Mouse (Mus musculus) cerebellum, adult 2 months (tissue): Measurements from ENCODE around the gene Ndufa13. TPM values are rescaled to one million over a fixed set of nuclear protein-coding genes. Genes with fewer than 3 reads are reported as not detected.

Experiments used
- DNase-seq, 2 experiments: peaks; one replicate each; pipeline ENCODE4 v3.0.0; 2021
- H3K27ac ChIP-seq: fragments of 200-500 bp; 2 replicates; pipeline ENCODE4 v1.5.1; 2012; ENCODE audit warnings: low read length, control low read depth, inconsistent platforms; ENCODE audit not compliant: insufficient read depth
- H3K27me3 ChIP-seq: fragments of 200-500 bp; 2 replicates; pipeline ENCODE4 v1.6.1; 2012; ENCODE audit warnings: inconsistent platforms, mild to moderate bottlenecking, low read length, moderate library complexity; ENCODE audit not compliant: control insufficient read depth, insufficient read depth
- H3K4me1 ChIP-seq: fragments of 200-500 bp; 2 replicates; pipeline ENCODE4 v1.6.1; 2011; ENCODE audit warnings: low read length; ENCODE audit not compliant: control insufficient read depth, insufficient read depth
- H3K4me3 ChIP-seq: fragments of 200-500 bp; replicated peaks from 2 replicates; pipeline ENCODE3; 2011; ENCODE audit warnings: mild to moderate bottlenecking, low read depth, low read length, control low read depth; ENCODE audit not compliant: insufficient read depth
- CTCF ChIP-seq: fragments of 200-500 bp; IDR thresholded peaks from 2 replicates; pipeline ENCODE4 v1.5.1; 2011; ENCODE audit warnings: low read depth, mild to moderate bottlenecking, control low read depth, low read length, moderate library complexity, borderline replicate concordance; ENCODE audit not compliant: insufficient read depth
- POLR2A ChIP-seq: fragments of 200-500 bp; IDR thresholded peaks from 2 replicates; pipeline ENCODE4 v1.6.1; 2011; ENCODE audit warnings: low read length, control low read depth, borderline replicate concordance; ENCODE audit not compliant: insufficient read depth
- WGBS: fragments of 180-500 bp; shearing (Covaris S2); methylation state at CpG from one replicate; pipeline ENCODE4 v1.1.7; 2018; 5-methylcytosine and 5-hydroxymethylcytosine counted together
- polyA plus RNA-seq: library from polyadenylated mRNA; depleted of rRNA; stranded (reverse); fragments of >200 nt; gene quantifications from 2 replicates; pipeline ENCODE4 v1.2.3, GENCODE M21; 2012

The Ndufa13 gene
- polyA plus RNA-seq, 1 experiment: 239 TPM

GRCm38 (mm10) chr8:69882833-69883600 lies 19.3 kb downstream of the Ndufa13 start:
- peaks cover 4% of the 10 kb centered on the region; the same call in 1 of the 2 replicates for H3K27me3 ChIP-seq
- no peak for TF ChIP-seq CTCF
- no peak for TF ChIP-seq POLR2A
- 17% methylated on average over 52 of the region's 52 CpGs for WGBS
- no peak overlapping the region for H3K27ac ChIP-seq
- peaks cover 7% of the 10 kb centered on the region; the same call in 1 of the 2 replicates for H3K4me1 ChIP-seq
- no peak overlapping the region for H3K4me3 ChIP-seq
- no peak for DNase-seq

- H3K27me3 ChIP-seq: peaks cover 4% of the 10 kb centered on the region; the same call in 1 of the 2 replicates
- WGBS: 3% methylated on average over 103 of the region's 103 CpGs
- H3K27ac ChIP-seq: no peak overlapping the region
- no peak overlapping the region for H3K4me3 ChIP-seq
- TF ChIP-seq POLR2A (no peak), CTCF (no peak)
- no peak for DNase-seq
- H3K4me1 ChIP-seq: peaks cover 3% of the 10 kb centered on the region; the same call in 1 of the 2 replicates
These were observed 20.2 kb downstream of the Ndufa13 start for GRCm38 (mm10) chr8:69882021-69882756.

GRCm38 (mm10) chr8:69881261-69881865 lies 21.0 kb downstream of the Ndufa13 start:
- H3K4me1 ChIP-seq: peaks cover 3% of the 10 kb centered on the region; the same call in 1 of the 2 replicates
- no peak for TF ChIP-seq POLR2A
- no peak for TF ChIP-seq CTCF
- no peak for DNase-seq
- H3K27ac ChIP-seq: no peak overlapping the region
- no peak overlapping the region for H3K4me3 ChIP-seq
- H3K27me3 ChIP-seq: peaks cover 4% of the 10 kb centered on the region; the same call in 1 of the 2 replicates
- WGBS: 15% methylated on average over 79 of the region's 79 CpGs

GRCm38 (mm10) chr8:69880841-69881240 lies 21.5 kb downstream of the Ndufa13 start:
- peaks cover 4% of the 10 kb centered on the region; the same call in 1 of the 2 replicates for H3K27me3 ChIP-seq
- DNase-seq: no peak
- whole genome bisulfite sequencing: 12% methylated on average over 37 of the region's 37 CpGs
- no peaks in the 10 kb centered on the region for H3K4me1 ChIP-seq
- H3K4me3 ChIP-seq: no peak overlapping the region
- H3K27ac ChIP-seq: no peak overlapping the region
- no peak for TF ChIP-seq CTCF
- no peak for TF ChIP-seq POLR2A

- peaks cover 4% of the 10 kb centered on the region; the same call in 1 of the 2 replicates for H3K27me3 ChIP-seq
- no peak overlapping the region for H3K4me3 ChIP-seq
These were observed 22.7 kb downstream of the Ndufa13 start for GRCm38 (mm10) chr8:69879678-69880077.

GRCm38 (mm10) chr8:69877992-69878391 lies 24.4 kb downstream of the Ndufa13 start:
- WGBS: 56% methylated on average over 3 of the region's 3 CpGs
- TF ChIP-seq POLR2A: no peak
- no peak for TF ChIP-seq CTCF

More at GRCm38 (mm10) chr8:69879678-69880077, 22.7 kb downstream of the Ndufa13 start:
- Histone ChIP-seq H3K27ac (no peak overlapping the region), H3K4me1 (no peaks in the 10 kb centered on the region)
- no peak for DNase-seq
- WGBS: 68% methylated on average over 8 of the region's 8 CpGs
- TF ChIP-seq POLR2A (no peak), CTCF (no peak)

GRCm38 (mm10) chr8:69877396-69877795 lies 25.0 kb downstream of the Ndufa13 start:
- DNase-seq: no peak
- Histone ChIP-seq H3K27ac (no peak overlapping the region), H3K4me1 (peaks cover 6% of the 10 kb centered on the region; the same call in 1 of the 2 replicates), H3K27me3 (peaks cover 3% of the 10 kb centered on the region; the same call in 1 of the 2 replicates), H3K4me3 (no peak overlapping the region)
- no peak for TF ChIP-seq CTCF
- no peak for TF ChIP-seq POLR2A
- 80% methylated on average over 4 of the region's 4 CpGs for WGBS

More at GRCm38 (mm10) chr8:69877992-69878391, 24.4 kb downstream of the Ndufa13 start:
- Histone ChIP-seq H3K27ac (no peak overlapping the region), H3K27me3 (peaks cover 4% of the 10 kb centered on the region; the same call in 1 of the 2 replicates), H3K4me1 (peaks cover 3% of the 10 kb centered on the region; the same call in 1 of the 2 replicates), H3K4me3 (no peak overlapping the region)
- DNase-seq: no peak
